Mouse (Mus musculus): Measurements from ENCODE around the gene Tmem56. TPM values are rescaled to one million over a fixed set of nuclear protein-coding genes. Genes with fewer than 3 reads are reported as not detected.

The Tmem56 gene
- polyA plus RNA-seq, 1 experiment from 2014 or later = 18.3 TPM

- no peaks in the 10 kb centered on the region for H3K27me3 ChIP-seq
- ATAC-seq (ENCODE audit: low read depth) (peak; percentile 34), DNase-seq (peak; percentile 23)
- no peaks in the 10 kb centered on the region for H3K36me3 ChIP-seq
- 0 out of 2 replicates have a peak overlapping the region, but pooled peaks have one; percentile 18 for H3K27ac ChIP-seq
- WGBS (ENCODE audit: insufficient replicate concordance) = 44% methylated on average over 15 of the region's 15 CpGs
- no peak overlapping the region for H3K4me2 ChIP-seq
- no peak overlapping the region for H3K4me3 ChIP-seq (replicated peaks)
- no peaks in the 10 kb centered on the region for H3K9me3 ChIP-seq (replicated peaks)
- peak overlapping the region; percentile 8; the same call in 1 of the 2 replicates for H3K9ac ChIP-seq
- H3K4me1 ChIP-seq (replicated peaks) = peaks cover 42% of the 10 kb centered on the region
Measured at GRCm38 (mm10) chr3:121169092-121169942, 113.6 kb downstream of the Tmem56 start.

GRCm38 (mm10) chr3:121168581-121168980 is 114.3 kb downstream of the Tmem56 start:
- no peak overlapping the region for H3K4me3 ChIP-seq (replicated peaks)
- peaks cover 40% of the 10 kb centered on the region for H3K4me1 ChIP-seq (replicated peaks)
- H3K36me3 ChIP-seq = no peaks in the 10 kb centered on the region
- no peaks in the 10 kb centered on the region for H3K27me3 ChIP-seq
- no peak overlapping the region for H3K4me2 ChIP-seq
- H3K27ac ChIP-seq = no peak overlapping the region
- DNase-seq = no peak
- WGBS (ENCODE audit: insufficient replicate concordance) = 81% methylated on average over 8 of the region's 8 CpGs
- ATAC-seq (ENCODE audit: low read depth) = no peak
- H3K9ac ChIP-seq = no peak overlapping the region
- no peaks in the 10 kb centered on the region for H3K9me3 ChIP-seq (replicated peaks)

GRCm38 (mm10) chr3:121163271-121163819 is 119.6 kb downstream of the Tmem56 start:
- Histone ChIP-seq H3K9me3 (replicated peaks) (no peaks in the 10 kb centered on the region), H3K36me3 (no peaks in the 10 kb centered on the region), H3K4me1 (replicated peaks) (peaks cover 12% of the 10 kb centered on the region), H3K4me2 (peak overlapping the region; percentile 27; the same call in 1 of the 2 replicates), H3K27ac (no peak overlapping the region), H3K9ac (no peak overlapping the region), H3K27me3 (no peaks in the 10 kb centered on the region), H3K4me3 (replicated peaks) (no peak overlapping the region)
- ATAC-seq (ENCODE audit: low read depth) = peak; percentile 77
- WGBS (ENCODE audit: insufficient replicate concordance) = 26% methylated on average over 7 of the region's 7 CpGs
- peak; percentile 78 for DNase-seq

GRCm38 (mm10) chr3:121161661-121162060 is 121.2 kb downstream of the Tmem56 start:
- ATAC-seq (ENCODE audit: low read depth) = no peak
- Histone ChIP-seq H3K27me3 (no peaks in the 10 kb centered on the region), H3K4me1 (replicated peaks) (peaks cover 12% of the 10 kb centered on the region), H3K4me2 (no peak overlapping the region), H3K27ac (no peak overlapping the region), H3K9ac (no peak overlapping the region), H3K9me3 (replicated peaks) (no peaks in the 10 kb centered on the region), H3K4me3 (replicated peaks) (no peak overlapping the region), H3K36me3 (no peaks in the 10 kb centered on the region)
- 35% methylated on average over 2 of the region's 2 CpGs for WGBS (ENCODE audit: insufficient replicate concordance)
- no peak for DNase-seq

- WGBS (ENCODE audit: insufficient replicate concordance) = 26% methylated on average over 4 of the region's 4 CpGs
- no peak for ATAC-seq (ENCODE audit: low read depth)
Measured at GRCm38 (mm10) chr3:121160424-121160823, 122.5 kb downstream of the Tmem56 start.

GRCm38 (mm10) chr3:121159566-121159965 is 123.3 kb downstream of the Tmem56 start:
- H3K9ac ChIP-seq = no peak overlapping the region
- no peaks in the 10 kb centered on the region for H3K36me3 ChIP-seq
- WGBS (ENCODE audit: insufficient replicate concordance) = 68% methylated on average over 10 of the region's 10 CpGs
- H3K4me3 ChIP-seq (replicated peaks) = no peak overlapping the region
- H3K27ac ChIP-seq = no peak overlapping the region
- no peaks in the 10 kb centered on the region for H3K27me3 ChIP-seq
- H3K4me1 ChIP-seq (replicated peaks) = peaks cover 12% of the 10 kb centered on the region
- no peaks in the 10 kb centered on the region for H3K9me3 ChIP-seq (replicated peaks)
- ATAC-seq (ENCODE audit: low read depth) (no peak), DNase-seq (no peak)
- no peak overlapping the region for H3K4me2 ChIP-seq

More at GRCm38 (mm10) chr3:121160424-121160823, 122.5 kb downstream of the Tmem56 start:
- Histone ChIP-seq H3K27ac (no peak overlapping the region), H3K9ac (no peak overlapping the region), H3K4me2 (no peak overlapping the region), H3K4me3 (replicated peaks) (no peak overlapping the region), H3K27me3 (no peaks in the 10 kb centered on the region), H3K9me3 (replicated peaks) (no peaks in the 10 kb centered on the region), H3K36me3 (no peaks in the 10 kb centered on the region), H3K4me1 (replicated peaks) (peaks cover 12% of the 10 kb centered on the region)
- DNase-seq = no peak

GRCm38 (mm10) chr3:121158901-121159351 is 124.0 kb downstream of the Tmem56 start:
- Histone ChIP-seq H3K27me3 (no peaks in the 10 kb centered on the region), H3K4me2 (no peak overlapping the region), H3K4me1 (replicated peaks) (peaks cover 10% of the 10 kb centered on the region), H3K27ac (no peak overlapping the region), H3K4me3 (replicated peaks) (no peak overlapping the region), H3K9ac (no peak overlapping the region), H3K36me3 (no peaks in the 10 kb centered on the region), H3K9me3 (replicated peaks) (no peaks in the 10 kb centered on the region)
- 82% methylated on average over 16 of the region's 16 CpGs for whole genome bisulfite sequencing (ENCODE audit: insufficient replicate concordance)
- DNase-seq (no peak), ATAC-seq (ENCODE audit: low read depth) (no peak)

GRCm38 (mm10) chr3:121157546-121158330 is 125.2 kb downstream of the Tmem56 start:
- ATAC-seq (ENCODE audit: low read depth) (no peak), DNase-seq (no peak)
- WGBS (ENCODE audit: insufficient replicate concordance) = 63% methylated on average over 10 of the region's 10 CpGs
- Histone ChIP-seq H3K4me2 (no peak overlapping the region), H3K9ac (no peak overlapping the region), H3K4me1 (replicated peaks) (no peaks in the 10 kb centered on the region), H3K4me3 (replicated peaks) (no peak overlapping the region), H3K27me3 (no peaks in the 10 kb centered on the region), H3K9me3 (replicated peaks) (no peaks in the 10 kb centered on the region), H3K27ac (no peak overlapping the region), H3K36me3 (no peaks in the 10 kb centered on the region)

- Histone ChIP-seq H3K9me3 (replicated peaks) (no peaks in the 10 kb centered on the region), H3K27ac (no peak overlapping the region), H3K4me1 (replicated peaks) (no peaks in the 10 kb centered on the region), H3K36me3 (no peaks in the 10 kb centered on the region), H3K4me2 (no peak overlapping the region), H3K4me3 (replicated peaks) (no peak overlapping the region), H3K27me3 (no peaks in the 10 kb centered on the region), H3K9ac (no peak overlapping the region)
- DNase-seq (no peak), ATAC-seq (ENCODE audit: low read depth) (no peak)
- 75% methylated on average over 11 of the region's 11 CpGs for WGBS (ENCODE audit: insufficient replicate concordance)
Measured at GRCm38 (mm10) chr3:121156451-121157186, 126.3 kb downstream of the Tmem56 start.

- WGBS (ENCODE audit: insufficient replicate concordance) = 50% methylated on average over 7 of the region's 7 CpGs
- no peaks in the 10 kb centered on the region for H3K27me3 ChIP-seq
- ATAC-seq (ENCODE audit: low read depth) = no peak
- H3K9me3 ChIP-seq (replicated peaks) = no peaks in the 10 kb centered on the region
- no peak for DNase-seq
- no peak overlapping the region for H3K4me2 ChIP-seq
- H3K27ac ChIP-seq = no peak overlapping the region
- H3K4me3 ChIP-seq (replicated peaks) = no peak overlapping the region
- H3K36me3 ChIP-seq = no peaks in the 10 kb centered on the region
- no peaks in the 10 kb centered on the region for H3K4me1 ChIP-seq (replicated peaks)
- H3K9ac ChIP-seq = no peak overlapping the region
Measured at GRCm38 (mm10) chr3:121156043-121156442, 126.9 kb downstream of the Tmem56 start.

Measured in liver, embryonic 13.5 days (tissue).